Mouse (Mus musculus) hindbrain, embryonic 13.5 days (tissue): Measurements from ENCODE around the gene Mtnr1a. TPM values are rescaled to one million over a fixed set of nuclear protein-coding genes. Genes with fewer than 3 reads are reported as not detected.

Experiments
- ATAC-seq: fragments of 200-750 bp; cut with Nextera tagmentation; 2 replicates; pipeline ENCODE4 v1.8.0; 2017; ENCODE audit warnings: moderate TSS enrichment; ENCODE audit not compliant: low FRiP score
- H3K27ac ChIP-seq: fragments of 300-500 bp; sonication (generic); 2 replicates; pipeline ENCODE4 v1.5.1; 2015; ENCODE audit warnings: inconsistent platforms, mild to moderate bottlenecking, moderate library complexity
- H3K27me3 ChIP-seq: fragments of 300-500 bp; sonication (generic); 2 replicates; pipeline ENCODE4 v1.6.1; 2015; ENCODE audit warnings: mild to moderate bottlenecking, inconsistent platforms
- H3K36me3 ChIP-seq: fragments of 300-500 bp; sonication (generic); 2 replicates; pipeline ENCODE4 v1.6.1; 2015; ENCODE audit warnings: mild to moderate bottlenecking, inconsistent platforms
- H3K4me1 ChIP-seq: fragments of 300-500 bp; sonication (generic); replicated peaks from 2 replicates; pipeline ENCODE4 v1.6.1; 2015; ENCODE audit warnings: inconsistent platforms
- H3K4me2 ChIP-seq: fragments of 300-500 bp; sonication (generic); 2 replicates; pipeline ENCODE4 v1.6.1; 2015; ENCODE audit warnings: inconsistent platforms, mild to moderate bottlenecking, moderate library complexity
- H3K4me3 ChIP-seq: fragments of 300-500 bp; sonication (generic); 2 replicates; pipeline ENCODE4 v1.5.1; 2015; ENCODE audit warnings: mild to moderate bottlenecking, inconsistent platforms
- H3K9ac ChIP-seq: fragments of 300-500 bp; sonication (generic); 2 replicates; pipeline ENCODE4 v1.6.1; 2015; ENCODE audit warnings: mild to moderate bottlenecking, inconsistent platforms
- H3K9me3 ChIP-seq: fragments of 300-500 bp; sonication (generic); 2 replicates; pipeline ENCODE4 v1.6.1; 2016; ENCODE audit warnings: inconsistent platforms
- WGBS: fragments of 180-500 bp; shearing (Covaris S2); methylation state at CpG from one replicate; pipeline ENCODE4 v1.1.7; 2015; 5-methylcytosine and 5-hydroxymethylcytosine counted together
- polyA plus RNA-seq: library from polyadenylated mRNA; unstranded; fragments of >200 nt; fragmentation: Nextera tagmentation; extraction: Ambion mirVana; gene quantifications from 2 replicates; pipeline ENCODE4 v1.2.1, GENCODE M21; 2015

Mtnr1a gene
- polyA plus RNA-seq = 0.21 TPM in 2 replicates

DNA sequence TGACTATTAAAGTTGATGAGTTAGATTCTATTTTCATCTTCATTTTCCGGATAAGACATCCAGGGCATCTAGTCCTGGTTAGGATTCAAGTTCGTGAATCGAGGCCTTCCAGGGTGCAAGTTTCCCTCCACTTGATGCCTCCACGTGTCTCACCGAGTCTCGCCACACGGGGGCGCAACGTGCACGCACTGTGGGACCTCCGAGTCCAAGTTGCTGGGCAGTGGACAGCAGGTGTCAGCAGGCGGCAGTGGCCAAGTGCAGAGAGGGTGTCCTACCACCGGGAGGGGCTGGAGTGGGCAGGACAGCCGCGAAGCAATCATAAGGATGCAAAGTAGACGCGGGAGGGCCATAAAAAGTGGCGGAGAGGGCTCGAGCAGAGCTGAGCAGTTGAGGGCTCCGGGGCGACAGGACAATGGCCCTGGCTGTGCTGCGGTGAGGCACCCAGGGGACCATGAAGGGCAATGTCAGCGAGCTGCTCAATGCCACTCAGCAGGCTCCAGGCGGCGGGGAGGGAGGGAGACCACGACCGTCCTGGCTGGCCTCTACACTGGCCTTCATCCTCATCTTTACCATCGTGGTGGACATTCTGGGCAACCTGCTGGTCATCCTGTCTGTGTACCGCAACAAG, at the start of gene Mtnr1a:
TSS of gene Mtnr1a (plus strand) at position 379 of the 628 bp plus-strand sequence.
- Histone ChIP-seq H3K27me3 (0 out of 2 replicates have a peak, but pooled peaks cover 3% of the 10 kb centered on the region), H3K4me1 (peaks cover 5% of the 10 kb centered on the region), H3K4me3 (peak within 1 kb of the TSS; percentile 42), H3K9me3 (no peaks in the 10 kb centered on the region), H3K4me2 (peak within 1 kb of the TSS; percentile 76), H3K36me3 (no peaks in the 10 kb centered on the region), H3K9ac (peak within 1 kb of the TSS; percentile 63), H3K27ac (no peak within 1 kb of the TSS)
- 8% methylated on average over 29 of the region's 29 CpGs for WGBS
- ATAC-seq = peak; percentile 91

DNA sequence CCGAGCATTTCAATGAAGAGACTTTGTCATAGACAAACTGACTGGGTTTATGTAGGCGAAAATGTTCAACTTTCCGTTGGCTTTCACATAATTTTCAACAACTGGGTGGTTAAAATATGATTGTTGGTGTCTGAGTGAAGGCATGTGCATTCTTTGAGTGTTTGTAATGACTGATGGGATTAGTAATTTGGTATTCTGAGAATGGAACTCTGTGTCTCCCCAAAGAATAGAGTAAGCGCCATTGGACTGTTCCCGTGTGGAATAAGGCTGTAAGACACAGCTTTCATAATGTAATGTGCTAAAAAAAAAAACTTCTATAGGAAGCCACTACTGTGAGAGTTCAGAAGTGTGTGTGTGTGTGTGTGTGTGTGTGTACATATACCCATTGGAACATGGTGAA, 49.7 kb upstream of the Mtnr1a start:
- H3K4me2 ChIP-seq = no peak overlapping the region
- peaks cover 42% of the 10 kb centered on the region for H3K36me3 ChIP-seq
- no peak overlapping the region for H3K27ac ChIP-seq
- no peak overlapping the region for H3K4me3 ChIP-seq
- 68% methylated on average over 5 of the region's 5 CpGs for WGBS
- peaks cover 5% of the 10 kb centered on the region; the same call in 1 of the 2 replicates for H3K9me3 ChIP-seq
- H3K9ac ChIP-seq = no peak overlapping the region
- ATAC-seq = no peak
- H3K4me1 ChIP-seq = no peaks in the 10 kb centered on the region
- no peaks in the 10 kb centered on the region for H3K27me3 ChIP-seq

- H3K27me3 ChIP-seq = no peaks in the 10 kb centered on the region
- H3K4me3 ChIP-seq = no peak overlapping the region
- 95% methylated on average over 5 of the region's 5 CpGs for WGBS
- no peak overlapping the region for H3K4me2 ChIP-seq
- H3K9ac ChIP-seq = no peak overlapping the region
- no peak overlapping the region for H3K27ac ChIP-seq
- no peaks in the 10 kb centered on the region for H3K4me1 ChIP-seq
- H3K36me3 ChIP-seq = peaks cover 56% of the 10 kb centered on the region
- H3K9me3 ChIP-seq = peaks cover 12% of the 10 kb centered on the region; the same call in 1 of the 2 replicates
- no peak for ATAC-seq
Measured at GRCm38 (mm10) chr8:45021171-45021570, 47.8 kb upstream of the Mtnr1a start.

DNA sequence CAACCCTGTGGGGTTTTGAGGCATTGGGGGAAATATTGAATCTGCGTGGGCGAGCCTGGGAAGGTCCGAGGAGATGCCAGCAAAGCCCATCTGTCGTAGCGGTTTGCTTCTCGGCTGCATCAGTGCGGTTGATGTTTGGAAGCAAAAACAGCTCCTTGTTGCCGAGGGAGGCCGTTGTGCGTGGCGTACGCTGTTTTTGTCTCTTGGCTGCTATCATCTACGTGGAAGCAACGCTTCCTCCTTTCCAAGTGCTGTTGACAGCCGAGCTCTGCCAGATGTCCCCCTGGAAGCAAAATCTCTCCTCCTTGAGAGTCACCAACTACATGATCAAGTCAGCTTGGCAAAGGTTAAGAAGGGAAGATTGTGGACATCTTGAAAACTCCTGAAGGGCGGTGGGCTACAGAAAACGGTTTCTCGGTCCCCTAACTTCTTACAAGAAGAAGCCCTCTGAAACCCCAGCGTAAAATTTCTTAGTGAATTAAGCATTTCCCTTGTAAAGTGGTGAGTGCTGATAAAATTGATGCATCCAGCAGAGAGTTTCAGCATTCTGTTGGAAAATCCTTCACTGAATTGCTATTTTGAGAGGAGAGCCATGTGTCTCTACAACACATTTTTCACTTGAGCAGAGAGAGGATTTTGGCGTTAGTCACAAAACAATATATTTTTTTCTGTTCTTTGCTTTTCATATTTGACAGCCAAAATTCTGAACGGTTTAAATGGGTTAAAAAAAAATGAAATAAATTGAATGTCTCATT, 46.8 kb upstream of the Mtnr1a start:
- H3K36me3 ChIP-seq = peaks cover 63% of the 10 kb centered on the region
- no peak for ATAC-seq

GRCm38 (mm10) chr8:45028081-45028497, 40.8 kb upstream of the Mtnr1a start:
- Histone ChIP-seq H3K9ac (no peak overlapping the region), H3K36me3 (peaks cover 78% of the 10 kb centered on the region), H3K27me3 (no peaks in the 10 kb centered on the region), H3K4me2 (no peak overlapping the region), H3K4me1 (no peaks in the 10 kb centered on the region), H3K27ac (no peak overlapping the region), H3K9me3 (peaks cover 12% of the 10 kb centered on the region; the same call in 1 of the 2 replicates), H3K4me3 (no peak overlapping the region)
- WGBS = 85% methylated on average over 6 of the region's 6 CpGs
- ATAC-seq = no peak

More for the DNA sequence above, 46.8 kb upstream of the Mtnr1a start:
- no peaks in the 10 kb centered on the region for H3K27me3 ChIP-seq
- no peaks in the 10 kb centered on the region for H3K4me1 ChIP-seq
- H3K9me3 ChIP-seq = peaks cover 12% of the 10 kb centered on the region; the same call in 1 of the 2 replicates
- H3K4me3 ChIP-seq = no peak overlapping the region
- H3K4me2 ChIP-seq = no peak overlapping the region
- WGBS = 96% methylated on average over 21 of the region's 21 CpGs
- no peak overlapping the region for H3K27ac ChIP-seq
- H3K9ac ChIP-seq = no peak overlapping the region

DNA sequence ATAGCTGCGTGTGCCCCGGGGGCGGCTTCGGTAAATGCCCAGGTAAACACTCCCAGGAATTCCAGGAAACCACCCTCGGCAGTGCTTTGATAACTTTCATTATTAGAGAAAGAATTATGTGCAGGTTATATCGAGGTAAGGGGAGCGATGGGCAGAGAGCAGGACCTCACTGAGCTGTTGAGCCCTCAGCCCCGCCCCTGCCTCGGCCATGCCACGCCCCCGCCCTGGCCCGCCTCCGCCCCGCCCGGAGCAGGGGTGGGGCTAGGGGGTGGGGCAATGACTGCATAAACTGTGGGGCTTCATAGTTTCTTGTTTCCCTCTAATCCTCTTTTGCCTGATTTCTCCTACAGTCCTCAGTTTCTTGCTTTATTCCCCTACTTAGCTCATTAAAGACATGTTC, 30.6 kb upstream of the Mtnr1a start:
- Histone ChIP-seq H3K36me3 (peaks cover 78% of the 10 kb centered on the region), H3K27ac (no peak overlapping the region), H3K4me2 (no peak overlapping the region), H3K9me3 (peaks cover 2% of the 10 kb centered on the region; the same call in 1 of the 2 replicates), H3K9ac (no peak overlapping the region), H3K4me1 (no peaks in the 10 kb centered on the region), H3K27me3 (no peaks in the 10 kb centered on the region), H3K4me3 (no peak overlapping the region)
- WGBS = 88% methylated on average over 15 of the region's 15 CpGs
- ATAC-seq = no peak

GRCm38 (mm10) chr8:45044160-45044559, 24.8 kb upstream of the Mtnr1a start:
- no peak for ATAC-seq
- Histone ChIP-seq H3K4me3 (no peak overlapping the region), H3K36me3 (peaks cover 51% of the 10 kb centered on the region), H3K27me3 (no peaks in the 10 kb centered on the region), H3K27ac (no peak overlapping the region), H3K9me3 (peaks cover 2% of the 10 kb centered on the region; the same call in 1 of the 2 replicates), H3K4me1 (no peaks in the 10 kb centered on the region), H3K4me2 (no peak overlapping the region), H3K9ac (no peak overlapping the region)
- 95% methylated on average over 26 of the region's 26 CpGs for WGBS

DNA sequence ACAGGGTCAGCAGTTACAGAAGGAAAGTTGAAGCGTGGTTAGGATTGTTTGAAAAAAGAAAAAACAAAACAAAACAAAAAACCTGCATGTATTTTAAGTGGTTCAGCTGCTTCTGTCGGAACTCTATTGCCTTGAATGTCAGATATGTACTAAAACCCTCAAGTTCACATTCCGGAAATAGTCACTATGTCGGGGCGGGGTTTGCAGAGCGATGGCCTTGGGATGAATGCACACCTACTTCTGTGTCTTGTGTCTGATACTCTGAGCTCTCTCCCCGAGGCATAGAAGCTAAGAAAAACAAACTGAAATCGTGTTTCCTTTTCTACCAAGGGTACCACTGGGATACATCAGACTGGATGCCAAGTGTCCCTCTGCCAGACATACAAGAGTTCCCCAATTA, 18.5 kb upstream of the Mtnr1a start:
- H3K9ac ChIP-seq = no peak overlapping the region
- no peak overlapping the region for H3K4me3 ChIP-seq
- no peak for ATAC-seq
- no peaks in the 10 kb centered on the region for H3K9me3 ChIP-seq
- peaks cover 31% of the 10 kb centered on the region for H3K36me3 ChIP-seq
- H3K4me2 ChIP-seq = no peak overlapping the region
- no peak overlapping the region for H3K27ac ChIP-seq
- no peaks in the 10 kb centered on the region for H3K27me3 ChIP-seq
- H3K4me1 ChIP-seq = no peaks in the 10 kb centered on the region
- WGBS = 90% methylated on average over 8 of the region's 8 CpGs

DNA sequence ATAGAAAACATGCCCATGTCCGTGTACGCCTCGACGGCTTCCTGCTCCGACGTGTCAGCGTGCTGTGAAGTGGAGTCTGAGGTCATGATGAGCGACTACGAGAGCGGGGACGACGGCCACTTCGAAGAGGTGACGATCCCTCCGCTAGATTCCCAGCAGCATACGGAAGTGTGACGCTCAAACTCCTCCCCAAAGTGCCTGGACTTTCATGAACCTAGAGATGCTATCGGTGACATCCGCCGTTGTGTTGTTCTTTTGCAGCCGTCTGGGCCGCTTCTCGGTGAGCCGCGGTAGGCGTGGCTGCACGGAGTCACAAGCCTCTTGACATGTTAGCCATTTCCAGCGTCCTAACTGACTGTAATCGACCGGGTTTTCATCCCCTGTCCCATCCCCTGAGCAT, 17.7 kb upstream of the Mtnr1a start:
- no peak for ATAC-seq
- Histone ChIP-seq H3K9me3 (no peaks in the 10 kb centered on the region), H3K36me3 (peaks cover 31% of the 10 kb centered on the region), H3K4me3 (no peak overlapping the region), H3K27me3 (no peaks in the 10 kb centered on the region), H3K4me2 (no peak overlapping the region), H3K27ac (no peak overlapping the region), H3K4me1 (no peaks in the 10 kb centered on the region), H3K9ac (no peak overlapping the region)
- 95% methylated on average over 30 of the region's 30 CpGs for WGBS

DNA sequence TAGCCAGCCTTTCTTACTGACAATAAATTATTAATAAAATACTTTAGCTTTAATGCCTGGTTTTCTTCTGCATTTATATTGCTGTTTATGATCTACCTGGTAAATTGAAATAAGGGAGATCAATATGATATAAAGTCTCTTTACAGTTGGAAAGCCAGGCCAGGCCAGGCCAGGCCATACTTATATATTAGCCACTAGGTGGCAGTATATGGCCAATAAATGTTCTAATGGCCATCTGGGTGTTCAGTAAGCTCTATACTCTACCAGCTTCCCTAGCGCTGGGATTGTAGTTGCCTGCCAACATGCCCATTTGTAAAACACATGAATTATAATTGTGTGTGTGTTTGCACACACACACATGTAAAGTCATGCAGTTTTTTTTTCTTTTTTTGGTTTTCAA, 16.7 kb upstream of the Mtnr1a start:
- H3K9me3 ChIP-seq = no peaks in the 10 kb centered on the region
- no peak overlapping the region for H3K4me2 ChIP-seq
- H3K4me1 ChIP-seq = no peaks in the 10 kb centered on the region
- no peak overlapping the region for H3K9ac ChIP-seq
- H3K27me3 ChIP-seq = no peaks in the 10 kb centered on the region
- peak; percentile 66; the same call in 1 of the 2 replicates for ATAC-seq
- H3K4me3 ChIP-seq = no peak overlapping the region
- H3K27ac ChIP-seq = no peak overlapping the region
- WGBS = 76% methylated on average over 1 of the region's 1 CpGs
- peaks cover 25% of the 10 kb centered on the region for H3K36me3 ChIP-seq

- no peaks in the 10 kb centered on the region for H3K4me1 ChIP-seq
- peak; percentile 43; the same call in 1 of the 2 replicates for ATAC-seq
- WGBS = 94% methylated on average over 9 of the region's 9 CpGs
Measured at GRCm38 (mm10) chr8:45052618-45053017, 16.3 kb upstream of the Mtnr1a start.

GRCm38 (mm10) chr8:45055500-45055899, 13.4 kb upstream of the Mtnr1a start:
- 96% methylated on average over 3 of the region's 3 CpGs for WGBS

More at GRCm38 (mm10) chr8:45052618-45053017, 16.3 kb upstream of the Mtnr1a start:
- Histone ChIP-seq H3K9me3 (no peaks in the 10 kb centered on the region), H3K36me3 (peaks cover 25% of the 10 kb centered on the region), H3K27ac (no peak overlapping the region), H3K9ac (no peak overlapping the region), H3K4me3 (no peak overlapping the region), H3K27me3 (no peaks in the 10 kb centered on the region), H3K4me2 (no peak overlapping the region)

More at GRCm38 (mm10) chr8:45055500-45055899, 13.4 kb upstream of the Mtnr1a start:
- Histone ChIP-seq H3K36me3 (peaks cover 24% of the 10 kb centered on the region), H3K27me3 (no peaks in the 10 kb centered on the region), H3K4me1 (no peaks in the 10 kb centered on the region), H3K4me2 (no peak overlapping the region), H3K27ac (no peak overlapping the region), H3K4me3 (no peak overlapping the region), H3K9me3 (no peaks in the 10 kb centered on the region), H3K9ac (no peak overlapping the region)
- no peak for ATAC-seq
